Mouse (Mus musculus): ENCODE data around the gene Acp5. TPM values are rescaled to one million over a fixed set of nuclear protein-coding genes. Genes with fewer than 3 reads are reported as not detected.
A peak's percentile ranks its signal among the peaks of the same experiment; 100 is the strongest.

Acp5 gene
- total RNA-seq, 2 experiments from 2014 or later: 0.23 to 1.5 TPM

DNA sequence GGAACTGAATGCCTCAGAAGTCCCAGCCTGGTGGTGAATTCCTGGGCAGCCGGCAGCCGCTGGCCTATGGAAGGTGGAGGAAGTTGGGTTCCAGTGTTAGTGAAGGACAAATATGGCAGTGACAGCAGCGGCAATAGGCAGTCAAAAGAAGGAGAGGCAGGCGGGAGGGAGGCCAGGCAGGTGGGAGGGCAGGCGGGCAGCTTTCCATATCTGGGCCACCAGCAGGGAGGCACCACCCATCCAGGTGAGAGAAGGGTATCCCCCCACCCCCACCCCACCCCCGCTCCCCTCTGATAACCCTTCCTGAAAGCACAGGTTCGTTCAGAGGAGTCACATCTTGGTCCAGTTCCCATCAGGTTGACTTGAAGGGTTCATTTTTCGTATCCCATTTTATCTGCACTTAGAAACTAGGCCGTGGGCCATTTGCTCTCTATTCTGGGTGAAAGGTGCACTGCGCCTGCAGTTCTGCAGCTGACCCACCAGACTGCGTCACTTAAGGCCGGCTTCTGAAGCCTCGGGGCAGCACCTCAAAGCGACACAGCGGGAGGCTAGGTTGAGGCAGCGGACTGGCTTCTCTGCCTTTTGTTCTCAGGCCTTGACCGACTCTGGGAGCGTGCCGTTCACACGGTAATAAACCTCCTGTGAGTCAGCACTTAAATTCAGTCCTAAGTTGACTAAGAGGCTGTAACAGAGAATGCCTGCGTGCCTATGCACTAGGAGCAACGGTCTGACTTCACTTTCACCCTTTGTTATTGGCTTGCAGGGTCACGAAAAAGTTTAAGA lies 1.4 kb upstream of the Acp5 start:
- Histone ChIP-seq H3K27ac (no peak overlapping the region), H3K4me3 (no peak overlapping the region)
- DNase-seq: no peak
- no peak for TF ChIP-seq CTCF (IDR thresholded peaks at IDR 0.05)
- intact Hi-C loops (cut with DNase I): no loop called here

GRCm38 (mm10) chr9:22134988-22135643 lies 395 bp downstream of the Acp5 start:
- Histone ChIP-seq H3K4me3 (no peak overlapping the region), H3K27ac (no peak overlapping the region)
- intact Hi-C loops (cut with DNase I): no loop called here
- TF ChIP-seq CTCF (IDR thresholded peaks at IDR 0.05): no peak
- DNase-seq: no peak

GRCm38 (mm10) chr9:22134246-22134890 lies 1.1 kb downstream of the Acp5 start:
- no peak for TF ChIP-seq CTCF (IDR thresholded peaks at IDR 0.05)
- intact Hi-C loops (cut with DNase I): no loop called here
- no peak for DNase-seq
- Histone ChIP-seq H3K27ac (no peak overlapping the region), H3K4me3 (no peak overlapping the region)

DNA sequence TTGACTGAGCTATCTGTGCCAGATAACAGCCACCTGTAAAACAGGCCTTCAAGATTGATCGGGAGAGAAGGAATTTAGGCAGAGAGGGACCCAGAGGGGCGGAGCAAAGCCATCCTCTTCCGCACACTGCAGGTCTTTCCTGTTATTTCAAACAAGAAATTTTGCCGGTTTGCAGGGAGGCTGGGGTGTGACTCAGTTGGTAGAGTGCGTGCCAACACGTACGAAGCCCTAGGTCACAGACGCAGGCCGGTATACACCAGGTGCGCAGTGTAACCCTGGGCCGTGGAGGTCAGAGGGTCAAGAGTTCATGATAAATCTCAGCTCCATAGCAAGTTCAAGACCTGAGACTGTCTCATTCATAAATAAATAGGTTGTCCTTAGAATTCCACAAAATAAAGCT lies 3.3 kb downstream of the Acp5 start:
- no peak for DNase-seq
- intact Hi-C loops (cut with DNase I): no loop called here
- no peak for TF ChIP-seq CTCF (IDR thresholded peaks at IDR 0.05)
- Histone ChIP-seq H3K27ac (no peak overlapping the region), H3K4me3 (no peak overlapping the region)

GRCm38 (mm10) chr9:22131226-22131981 lies 4.1 kb downstream of the Acp5 start:
- Histone ChIP-seq H3K4me3 (peak overlapping the region; percentile 61), H3K27ac (no peak overlapping the region)
- peak; percentile 54 for DNase-seq
- no peak for TF ChIP-seq CTCF (IDR thresholded peaks at IDR 0.05)
- intact Hi-C loops (cut with DNase I): no loop called here

GRCm38 (mm10) chr9:22125246-22126027 lies 10.1 kb downstream of the Acp5 start:
- no peak for TF ChIP-seq CTCF (IDR thresholded peaks at IDR 0.05)
- intact Hi-C loops (cut with DNase I): no loop called here
- H3K4me3 ChIP-seq: no peak overlapping the region
- no peak overlapping the region for H3K27ac ChIP-seq
- peak; percentile 37 for DNase-seq

DNA sequence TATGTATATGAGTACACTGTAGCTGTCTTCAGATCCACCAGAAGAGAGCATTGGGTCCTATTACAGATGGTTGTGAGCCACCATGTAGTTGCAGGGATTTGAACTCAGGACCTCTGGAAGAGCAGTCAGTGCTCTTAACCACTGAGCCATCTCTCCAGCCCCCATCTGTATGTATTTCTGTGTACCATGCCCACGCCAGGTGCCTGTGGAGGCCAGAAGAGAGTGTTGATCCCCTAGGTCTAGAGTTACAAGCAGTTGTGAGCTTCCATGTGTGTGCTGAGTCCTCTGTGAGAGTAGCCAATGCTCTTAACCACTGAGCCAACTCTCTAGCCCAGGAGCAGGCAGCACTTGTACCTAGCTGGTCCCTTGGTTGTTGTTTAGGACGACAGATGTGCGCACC lies 11.3 kb downstream of the Acp5 start:
- Histone ChIP-seq H3K4me3 (no peak overlapping the region), H3K27ac (no peak overlapping the region)
- intact Hi-C loops (cut with DNase I): no loop called here
- TF ChIP-seq CTCF (IDR thresholded peaks at IDR 0.05): no peak
- no peak for DNase-seq

GRCm38 (mm10) chr9:22123069-22123609 lies 12.4 kb downstream of the Acp5 start:
- intact Hi-C loops (cut with DNase I): no loop called here
- TF ChIP-seq CTCF (IDR thresholded peaks at IDR 0.05): no peak

GRCm38 (mm10) chr9:22122005-22122404 lies 13.5 kb downstream of the Acp5 start:
- H3K4me3 ChIP-seq: no peak overlapping the region
- intact Hi-C loops (cut with DNase I): no loop called here
- no peak for TF ChIP-seq CTCF (IDR thresholded peaks at IDR 0.05)

More at GRCm38 (mm10) chr9:22123069-22123609, 12.4 kb downstream of the Acp5 start:
- Histone ChIP-seq H3K27ac (no peak overlapping the region), H3K4me3 (no peak overlapping the region)
- no peak for DNase-seq

GRCm38 (mm10) chr9:22121545-22121944 lies 14.0 kb downstream of the Acp5 start:
- TF ChIP-seq CTCF (IDR thresholded peaks at IDR 0.05): no peak
- intact Hi-C loops (cut with DNase I): no loop called here

More at GRCm38 (mm10) chr9:22122005-22122404, 13.5 kb downstream of the Acp5 start:
- no peak for DNase-seq
- no peak overlapping the region for H3K27ac ChIP-seq

DNA sequence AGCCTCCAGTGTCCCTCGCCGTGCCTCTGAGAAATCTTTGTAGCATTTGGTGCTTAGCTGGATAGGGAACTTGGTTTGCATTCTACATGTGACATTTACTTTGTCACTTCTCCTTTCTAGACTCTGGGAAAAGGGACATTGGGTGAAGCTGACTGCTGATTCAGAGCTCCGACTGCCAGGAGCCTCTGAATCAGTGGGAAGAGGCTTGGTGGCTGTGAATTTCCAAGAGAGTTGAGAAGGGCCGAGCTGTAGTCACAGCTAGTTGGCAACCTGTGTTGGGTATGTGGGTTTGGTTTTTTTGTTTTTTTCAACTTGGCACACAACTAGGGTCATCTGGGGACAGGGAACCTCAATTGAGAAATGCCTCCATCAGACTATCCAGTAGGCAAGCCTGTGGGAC lies 16.0 kb downstream of the Acp5 start:
- H3K4me3 ChIP-seq: no peak overlapping the region
- DNase-seq: no peak
- no peak overlapping the region for H3K27ac ChIP-seq
- intact Hi-C loops (cut with DNase I): loop anchor here (5.0 kb wide), 1 partner anchor 38 kb away; the partner anchor contains the start of gene Pigyl
- no peak for TF ChIP-seq CTCF (IDR thresholded peaks at IDR 0.05)

More at GRCm38 (mm10) chr9:22121545-22121944, 14.0 kb downstream of the Acp5 start:
- no peak for DNase-seq
- no peak overlapping the region for H3K27ac ChIP-seq
- no peak overlapping the region for H3K4me3 ChIP-seq

Data from gastrocnemius, adult 2 months (tissue).